Mouse (Mus musculus) spleen, postnatal 0 days (tissue): ENCODE results near the gene Obp1b. TPM values are rescaled to one million over a fixed set of nuclear protein-coding genes. Genes with fewer than 3 reads are reported as not detected.

Source experiments
- polyA plus RNA-seq: library from polyadenylated mRNA; unstranded; fragments of >200 nt; fragmentation: Nextera tagmentation; extraction: Ambion mirVana; gene quantifications from 2 replicates; pipeline ENCODE4 v1.2.1, GENCODE M21; 2015

Gene Obp1b
- not detected in 2 replicates for polyA plus RNA-seq

DNA sequence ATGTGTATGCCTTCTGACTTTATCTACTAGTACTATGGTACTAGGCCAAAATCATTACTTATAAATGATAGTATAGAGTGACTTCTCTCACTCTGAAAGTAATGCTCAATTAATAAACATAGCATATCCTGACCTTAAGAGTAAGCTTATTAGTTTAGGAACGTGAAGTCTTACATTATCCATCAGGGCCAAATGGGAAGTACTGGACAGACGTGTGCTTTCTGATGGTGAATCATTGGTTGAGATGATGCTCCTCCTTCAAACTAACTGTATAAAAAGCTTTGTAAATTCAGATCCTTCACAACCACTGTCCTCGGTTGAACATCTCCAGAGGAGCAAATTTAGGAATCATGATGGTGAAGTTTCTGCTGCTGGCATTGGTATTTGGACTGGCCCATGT, at the start of gene Obp1b:
Gene Obp1b, plus strand, starts transcription at position 301 of the 400 bp plus-strand sequence.

Other genes starting within 250 kb of the Obp1b start
- not detected in 2 replicates for gene Obp1a, start 95.4 kb upstream of the Obp1b start, polyA plus RNA-seq
- gene Gm5938, start 61.3 kb upstream of the Obp1b start, polyA plus RNA-seq = not detected in 2 replicates
- not detected in 2 replicates for gene Gm14743, start 59.1 kb downstream of the Obp1b start, polyA plus RNA-seq
- gene 4930480E11Rik, start 182.9 kb downstream of the Obp1b start, polyA plus RNA-seq = not detected in 2 replicates